Mouse (Mus musculus): ENCODE measurements around the gene Pitx2. TPM values are rescaled to one million over a fixed set of nuclear protein-coding genes. Genes with fewer than 3 reads are reported as not detected.

The Pitx2 gene
- polyA plus RNA-seq, 1 experiment: 23.8 TPM

GRCm38 (mm10) chr3:129213633-129214145 lies 14.0 kb downstream of the Pitx2 start:
- no peaks in the 10 kb centered on the region for H3K36me3 ChIP-seq (ENCODE audit: control insufficient read depth, insufficient read depth, low read length)

GRCm38 (mm10) chr3:129214146-129214665 lies 14.5 kb downstream of the Pitx2 start:
- H3K36me3 ChIP-seq (ENCODE audit: control insufficient read depth, insufficient read depth, low read length): no peaks in the 10 kb centered on the region
- TF ChIP-seq CTCF (IDR thresholded peaks at IDR 0.05; ENCODE audit: extremely low read depth, insufficient read length, insufficient replicate concordance, low read depth, low read length) (no peak), POLR2A (IDR thresholded peaks at IDR 0.05; ENCODE audit: low read depth, low read length) (no peak)
- 2% methylated on average over 32 of the region's 34 CpGs for WGBS
- H3K4me1 ChIP-seq (ENCODE audit: control insufficient read depth, insufficient read depth, insufficient read length, low read length): no peaks in the 10 kb centered on the region
- H3K4me3 ChIP-seq (ENCODE audit: low read depth, low read length): peak overlapping the region; percentile 75
- H3K27me3 ChIP-seq (ENCODE audit: control insufficient read depth, insufficient read depth, low read length): peaks cover 8% of the 10 kb centered on the region
- H3K27ac ChIP-seq (ENCODE audit: insufficient read depth, low read depth, low read length): peak overlapping the region; percentile 22; the same call in 1 of the 2 replicates

More at GRCm38 (mm10) chr3:129213633-129214145, 14.0 kb downstream of the Pitx2 start:
- Histone ChIP-seq H3K4me3 (ENCODE audit: low read depth, low read length) (peak overlapping the region; percentile 75), H3K27me3 (ENCODE audit: control insufficient read depth, insufficient read depth, low read length) (peaks cover 8% of the 10 kb centered on the region), H3K27ac (ENCODE audit: insufficient read depth, low read depth, low read length) (peak overlapping the region; percentile 22; the same call in 1 of the 2 replicates), H3K4me1 (ENCODE audit: control insufficient read depth, insufficient read depth, insufficient read length, low read length) (no peaks in the 10 kb centered on the region)
- under 1% methylated on average over 39 of the region's 39 CpGs for WGBS
- TF ChIP-seq POLR2A (IDR thresholded peaks at IDR 0.05; ENCODE audit: low read depth, low read length): peak; percentile 97
- no peak for TF ChIP-seq CTCF (IDR thresholded peaks at IDR 0.05; ENCODE audit: extremely low read depth, insufficient read length, insufficient replicate concordance, low read depth, low read length)

- peak overlapping the region; percentile 39 for H3K27ac ChIP-seq (ENCODE audit: insufficient read depth, low read depth, low read length)
Measured at GRCm38 (mm10) chr3:129214666-129215161, 15.0 kb downstream of the Pitx2 start.

GRCm38 (mm10) chr3:129215241-129215750 lies 15.6 kb downstream of the Pitx2 start:
- TF ChIP-seq POLR2A (IDR thresholded peaks at IDR 0.05; ENCODE audit: low read depth, low read length) (peak; percentile 61), CTCF (IDR thresholded peaks at IDR 0.05; ENCODE audit: extremely low read depth, insufficient read length, insufficient replicate concordance, low read depth, low read length) (no peak)
- 6% methylated on average over 26 of the region's 26 CpGs for WGBS
- peak overlapping the region; percentile 75 for H3K4me3 ChIP-seq (ENCODE audit: low read depth, low read length)
- H3K36me3 ChIP-seq (ENCODE audit: control insufficient read depth, insufficient read depth, low read length): no peaks in the 10 kb centered on the region
- peak overlapping the region; percentile 40 for H3K27ac ChIP-seq (ENCODE audit: insufficient read depth, low read depth, low read length)
- H3K4me1 ChIP-seq (ENCODE audit: control insufficient read depth, insufficient read depth, insufficient read length, low read length): no peaks in the 10 kb centered on the region
- H3K27me3 ChIP-seq (ENCODE audit: control insufficient read depth, insufficient read depth, low read length): peaks cover 5% of the 10 kb centered on the region; the same call in 1 of the 2 replicates

More at GRCm38 (mm10) chr3:129214666-129215161, 15.0 kb downstream of the Pitx2 start:
- peak overlapping the region; percentile 75 for H3K4me3 ChIP-seq (ENCODE audit: low read depth, low read length)
- H3K27me3 ChIP-seq (ENCODE audit: control insufficient read depth, insufficient read depth, low read length): peaks cover 8% of the 10 kb centered on the region
- TF ChIP-seq POLR2A (IDR thresholded peaks at IDR 0.05; ENCODE audit: low read depth, low read length) (no peak), CTCF (IDR thresholded peaks at IDR 0.05; ENCODE audit: extremely low read depth, insufficient read length, insufficient replicate concordance, low read depth, low read length) (no peak)
- 3% methylated on average over 31 of the region's 31 CpGs for WGBS
- no peaks in the 10 kb centered on the region for H3K4me1 ChIP-seq (ENCODE audit: control insufficient read depth, insufficient read depth, insufficient read length, low read length)
- H3K36me3 ChIP-seq (ENCODE audit: control insufficient read depth, insufficient read depth, low read length): no peaks in the 10 kb centered on the region

GRCm38 (mm10) chr3:129215751-129216331 lies 16.2 kb downstream of the Pitx2 start:
- no peaks in the 10 kb centered on the region for H3K4me1 ChIP-seq (ENCODE audit: control insufficient read depth, insufficient read depth, insufficient read length, low read length)
- 11% methylated on average over 35 of the region's 35 CpGs for WGBS
- no peaks in the 10 kb centered on the region for H3K36me3 ChIP-seq (ENCODE audit: control insufficient read depth, insufficient read depth, low read length)
- H3K27me3 ChIP-seq (ENCODE audit: control insufficient read depth, insufficient read depth, low read length): peaks cover 5% of the 10 kb centered on the region; the same call in 1 of the 2 replicates
- TF ChIP-seq CTCF (IDR thresholded peaks at IDR 0.05; ENCODE audit: extremely low read depth, insufficient read length, insufficient replicate concordance, low read depth, low read length) (no peak), POLR2A (IDR thresholded peaks at IDR 0.05; ENCODE audit: low read depth, low read length) (0 out of 2 replicates have a peak, but pooled peaks have one; percentile 12)
- peak overlapping the region; percentile 75 for H3K4me3 ChIP-seq (ENCODE audit: low read depth, low read length)
- peak overlapping the region; percentile 40 for H3K27ac ChIP-seq (ENCODE audit: insufficient read depth, low read depth, low read length)

- Histone ChIP-seq H3K36me3 (ENCODE audit: control insufficient read depth, insufficient read depth, low read length) (no peaks in the 10 kb centered on the region), H3K4me3 (ENCODE audit: low read depth, low read length) (peak overlapping the region; percentile 59), H3K27ac (ENCODE audit: insufficient read depth, low read depth, low read length) (no peak overlapping the region), H3K27me3 (ENCODE audit: control insufficient read depth, insufficient read depth, low read length) (peaks cover 5% of the 10 kb centered on the region; the same call in 1 of the 2 replicates), H3K4me1 (ENCODE audit: control insufficient read depth, insufficient read depth, insufficient read length, low read length) (no peaks in the 10 kb centered on the region)
- WGBS: 12% methylated on average over 9 of the region's 9 CpGs
- TF ChIP-seq CTCF (IDR thresholded peaks at IDR 0.05; ENCODE audit: extremely low read depth, insufficient read length, insufficient replicate concordance, low read depth, low read length): no peak
- TF ChIP-seq POLR2A (IDR thresholded peaks at IDR 0.05; ENCODE audit: low read depth, low read length): no peak
Measured at GRCm38 (mm10) chr3:129216491-129216890, 16.8 kb downstream of the Pitx2 start.

Data from small intestine, adult 2 months (tissue).